Mouse (Mus musculus) ovary, postnatal 14 days (tissue): Measurements from ENCODE around the gene Hps3.
A peak's percentile ranks its signal among the peaks of the same experiment; 100 is the strongest.
"Not testable (repeated sequence)": the region's sequence is repeated elsewhere in the genome, so short reads cannot be mapped to it uniquely, and the experiment has no call there.

Experiments used
- DNase-seq: peaks from one replicate; pipeline ENCODE4 v3.0.0; 2022; ENCODE audit warnings: low spot score

The Hps3 gene

DNA sequence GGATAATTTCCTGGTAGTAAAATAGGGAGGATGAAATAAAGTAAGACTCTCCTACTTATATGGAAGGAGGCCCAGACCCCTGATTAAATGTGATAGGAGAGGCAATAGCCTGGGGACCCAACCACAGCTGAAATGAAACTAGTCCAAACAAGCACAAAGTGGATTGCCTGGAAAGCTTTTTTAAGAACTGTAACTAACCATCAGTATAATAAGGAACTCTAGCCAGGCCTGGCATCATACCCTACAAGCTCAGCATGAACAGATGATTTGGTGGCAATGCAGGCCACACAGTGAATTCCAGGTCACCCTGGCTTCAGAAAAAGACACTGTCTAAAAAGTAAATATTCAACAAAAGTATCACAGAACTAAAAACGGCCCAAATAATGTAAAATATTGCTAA lies 29.5 kb downstream of the Hps3 start:
- no peak for DNase-seq

DNA sequence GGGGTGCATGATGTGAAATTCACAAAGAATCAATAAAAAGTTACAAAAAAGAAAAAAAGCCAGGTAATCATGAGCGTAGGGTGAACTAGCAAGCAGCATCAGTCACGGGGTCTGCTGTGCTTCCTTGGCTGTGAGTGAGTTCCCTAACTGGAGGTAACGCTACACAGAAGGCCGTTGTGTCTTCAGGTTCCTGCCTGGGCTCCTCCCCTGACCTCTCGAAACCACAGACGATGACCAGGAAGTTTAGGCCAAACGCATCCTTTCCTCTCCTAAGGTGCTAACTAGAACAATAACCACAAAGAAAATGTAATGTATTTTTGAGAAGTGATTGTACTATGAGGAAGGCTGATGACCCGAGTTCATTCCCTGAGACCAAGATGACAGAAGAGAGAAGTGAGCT lies 30.7 kb downstream of the Hps3 start:
- DNase-seq, result no peak

DNA sequence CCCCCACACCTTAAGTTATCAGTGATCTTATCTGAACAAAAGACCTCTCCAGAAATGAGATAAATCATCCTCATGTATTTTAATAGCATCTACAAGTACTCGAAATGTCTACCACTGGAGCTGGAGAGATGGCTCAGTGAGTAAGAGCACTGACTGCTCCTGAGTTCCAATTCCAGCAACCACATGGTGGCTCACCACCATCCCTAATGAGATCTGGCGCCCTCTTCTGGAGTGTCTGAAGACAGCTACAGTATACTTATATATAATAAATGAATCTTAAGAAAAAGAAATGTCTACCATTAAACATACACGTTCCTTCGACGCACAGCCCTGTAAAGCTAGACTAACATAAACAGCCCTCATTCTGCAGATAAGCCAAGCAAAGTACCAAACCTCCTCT lies 32.3 kb downstream of the Hps3 start:
- DNase-seq, result peak; percentile 6

DNA sequence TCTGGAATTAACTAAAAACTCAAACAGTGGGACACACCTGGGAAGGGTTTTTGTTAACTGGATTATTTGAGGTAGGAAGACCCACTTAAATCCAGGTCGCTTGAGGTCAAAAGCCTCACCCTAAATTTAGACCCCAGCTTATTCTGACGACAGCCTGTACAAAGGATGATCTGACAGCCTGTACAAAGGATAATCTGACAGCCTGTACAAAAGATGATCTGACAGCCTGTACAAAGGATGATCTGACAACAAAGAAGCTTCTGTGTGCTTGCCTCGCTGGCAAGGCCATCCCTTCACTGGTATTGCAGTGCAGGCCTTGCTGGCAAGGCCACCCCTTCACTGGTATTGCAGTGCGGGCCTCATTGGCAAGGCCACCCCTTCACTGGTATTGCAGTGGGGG lies 34.3 kb downstream of the Hps3 start:
- no peak for DNase-seq

DNA sequence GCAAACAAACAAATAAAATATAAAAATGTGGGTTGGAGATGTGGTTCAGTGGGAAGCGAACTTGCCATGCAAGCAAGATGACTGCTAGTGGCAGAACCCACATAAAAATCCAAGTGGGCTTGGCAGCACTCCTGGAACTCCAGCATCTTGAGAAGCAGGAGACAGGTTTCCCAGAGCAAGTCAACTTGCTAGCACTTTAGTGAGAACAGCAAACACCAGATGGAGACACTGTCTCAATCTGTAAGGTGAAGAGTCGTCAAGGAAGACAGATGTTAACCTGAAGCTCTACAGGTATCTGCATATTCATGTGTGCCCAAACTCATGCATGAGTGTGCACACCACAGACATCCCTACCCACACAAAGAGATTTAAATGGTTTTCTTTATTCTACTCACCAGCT lies 35.6 kb downstream of the Hps3 start:
- no peak for DNase-seq

DNA sequence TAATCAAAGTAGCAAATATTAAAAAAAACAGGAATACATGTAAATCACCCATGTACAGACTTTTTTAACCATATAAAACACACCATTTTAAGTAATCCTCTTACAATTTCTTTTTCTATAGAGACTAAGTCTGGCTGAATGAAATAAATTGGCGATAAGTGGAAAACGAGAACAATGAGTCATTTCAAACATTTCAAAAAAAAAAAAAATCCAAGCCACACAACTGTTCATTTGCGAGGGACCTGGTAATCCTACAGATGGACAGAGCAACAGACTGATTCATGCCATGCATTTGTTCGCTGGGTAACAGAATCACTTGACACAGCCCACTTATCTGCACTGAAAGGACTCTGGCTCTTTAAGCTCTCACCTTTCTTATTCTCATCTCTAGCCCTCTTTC lies 42.7 kb downstream of the Hps3 start:
- no peak for DNase-seq

DNA sequence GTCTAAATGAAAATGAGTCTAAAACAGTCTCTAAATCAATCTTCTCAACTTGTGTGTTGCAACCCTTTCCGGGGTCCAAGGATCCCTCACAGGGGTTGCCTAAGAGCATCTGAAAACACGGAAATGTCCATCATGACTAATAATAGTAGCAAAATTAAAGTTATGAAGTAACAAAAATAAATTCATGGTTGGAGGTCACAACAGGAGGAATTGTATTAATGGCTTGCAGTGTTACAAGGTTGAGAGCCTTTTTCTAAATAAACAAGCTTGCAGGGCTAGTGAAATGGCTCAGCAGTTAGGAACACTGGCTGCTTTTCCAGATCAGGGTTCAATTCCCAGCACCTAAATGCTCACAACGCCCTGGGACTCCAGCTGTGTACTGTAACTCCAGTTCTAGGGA lies 45.1 kb downstream of the Hps3 start:
- no peak for DNase-seq

DNA sequence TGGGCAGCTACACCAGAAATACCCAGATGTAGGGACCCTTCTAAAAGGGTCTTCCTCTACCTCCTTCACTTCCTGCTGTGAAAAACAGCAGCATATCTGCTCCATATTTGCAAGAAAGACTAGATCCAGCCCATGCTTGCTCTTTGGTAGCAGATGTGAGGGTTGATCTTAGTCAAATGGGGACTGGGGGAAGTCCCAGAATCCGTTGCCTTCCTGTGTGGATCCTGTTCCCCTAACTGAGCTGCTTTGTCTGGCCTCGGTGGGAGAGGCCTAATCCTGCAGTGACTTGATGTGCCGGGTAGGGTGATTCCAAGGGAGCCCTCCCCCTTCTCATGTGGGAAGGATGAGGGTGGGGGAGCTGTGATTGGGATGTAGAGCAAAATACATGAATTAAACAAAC lies 49.0 kb downstream of the Hps3 start:
- no peak for DNase-seq

DNA sequence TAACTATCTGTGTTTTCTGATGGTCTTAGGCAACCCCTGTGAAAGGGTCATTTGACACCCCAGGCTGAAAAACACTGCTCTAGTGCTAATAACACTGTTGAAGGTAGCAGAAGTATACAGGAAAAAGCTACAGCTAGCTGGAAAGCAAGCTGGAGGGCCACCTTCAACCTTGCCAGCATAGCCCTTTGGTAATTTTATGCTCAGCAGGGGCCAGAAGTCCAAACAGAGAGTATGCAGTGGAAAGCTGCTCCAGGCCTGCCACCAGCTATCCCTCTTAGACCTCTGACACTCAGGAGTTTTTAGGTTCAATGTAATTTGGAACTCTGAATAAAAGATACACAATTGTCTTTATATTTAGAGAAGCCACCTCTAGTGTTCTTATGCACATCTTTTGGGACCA lies 52.3 kb downstream of the Hps3 start:
- DNase-seq, result no peak

DNA sequence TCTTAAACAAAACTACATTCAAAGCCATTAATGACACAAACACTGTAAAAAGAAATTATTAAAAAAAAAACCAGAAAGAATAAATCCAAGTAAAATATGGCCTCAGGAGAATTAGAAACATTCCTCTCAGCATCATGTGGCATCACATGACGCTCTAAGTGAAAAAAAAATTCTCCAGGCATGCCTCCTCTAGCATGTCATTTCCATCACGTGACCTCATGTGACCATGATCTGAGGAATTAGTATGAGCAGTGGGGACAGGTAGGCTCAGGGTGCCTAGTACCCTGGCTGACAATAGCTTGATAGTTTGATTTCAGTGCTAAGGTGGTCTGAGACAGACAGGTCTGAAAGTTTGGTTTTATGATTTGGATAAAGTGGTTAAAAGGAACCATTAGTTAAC lies 54.0 kb downstream of the Hps3 start:
- DNase-seq, result no peak

DNA sequence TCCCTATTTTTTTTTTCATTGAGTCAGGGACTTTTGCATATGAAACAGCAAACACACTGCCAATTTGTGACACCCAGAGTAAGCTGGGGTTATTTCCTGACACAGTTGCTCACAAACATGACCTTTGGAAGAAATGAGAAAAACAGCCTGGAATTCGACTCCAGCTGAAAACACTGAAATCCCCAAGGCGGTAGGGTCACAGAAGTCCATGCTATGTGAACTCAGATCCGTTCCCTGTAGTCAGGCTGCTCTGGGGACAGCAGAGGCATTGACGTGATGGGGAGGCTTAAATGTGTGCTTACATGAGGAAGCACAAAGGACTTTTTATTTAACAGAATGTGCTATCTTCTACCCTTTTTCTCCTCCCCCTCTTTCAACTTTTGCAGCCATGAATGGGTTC lies 56.6 kb downstream of the Hps3 start:
- no peak for DNase-seq

DNA sequence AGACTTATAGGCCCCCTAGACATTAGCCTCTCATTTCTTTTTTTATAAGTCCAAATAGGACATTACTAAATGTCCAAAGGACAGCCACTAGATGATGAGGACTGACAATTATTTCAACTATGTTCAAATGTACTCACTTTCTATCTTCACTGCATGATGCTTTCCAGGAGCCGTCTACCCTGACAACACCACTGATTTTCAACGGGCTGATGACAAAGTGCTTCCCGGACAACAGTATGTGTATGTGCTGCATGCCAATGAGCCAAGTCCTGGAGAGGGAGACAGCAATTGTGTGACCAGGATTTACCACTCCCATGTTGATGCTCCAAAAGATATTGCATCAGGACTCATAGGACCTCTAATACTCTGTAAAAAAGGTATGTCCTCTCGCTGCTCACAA lies 69.0 kb downstream of the Hps3 start:
- DNase-seq, result no peak

DNA sequence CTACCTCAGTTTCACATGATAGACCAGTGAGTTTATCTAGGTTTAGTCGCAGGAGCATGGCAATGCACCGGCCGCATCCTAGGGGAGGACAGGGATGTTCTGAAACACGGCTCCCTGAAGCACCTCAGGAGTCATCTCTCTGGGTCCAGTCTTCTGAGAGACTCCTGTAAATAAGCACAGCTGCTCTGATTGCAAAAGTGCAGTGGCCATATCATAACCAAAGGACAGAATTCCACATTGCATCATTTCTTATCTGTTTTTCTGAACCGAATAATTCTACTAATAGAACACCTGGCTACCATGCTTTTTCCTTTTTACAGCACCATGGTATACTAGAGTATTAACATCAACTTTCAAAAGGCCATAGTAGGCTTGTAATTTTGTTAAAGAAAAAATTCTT lies 69.9 kb downstream of the Hps3 start:
- no peak for DNase-seq

DNA sequence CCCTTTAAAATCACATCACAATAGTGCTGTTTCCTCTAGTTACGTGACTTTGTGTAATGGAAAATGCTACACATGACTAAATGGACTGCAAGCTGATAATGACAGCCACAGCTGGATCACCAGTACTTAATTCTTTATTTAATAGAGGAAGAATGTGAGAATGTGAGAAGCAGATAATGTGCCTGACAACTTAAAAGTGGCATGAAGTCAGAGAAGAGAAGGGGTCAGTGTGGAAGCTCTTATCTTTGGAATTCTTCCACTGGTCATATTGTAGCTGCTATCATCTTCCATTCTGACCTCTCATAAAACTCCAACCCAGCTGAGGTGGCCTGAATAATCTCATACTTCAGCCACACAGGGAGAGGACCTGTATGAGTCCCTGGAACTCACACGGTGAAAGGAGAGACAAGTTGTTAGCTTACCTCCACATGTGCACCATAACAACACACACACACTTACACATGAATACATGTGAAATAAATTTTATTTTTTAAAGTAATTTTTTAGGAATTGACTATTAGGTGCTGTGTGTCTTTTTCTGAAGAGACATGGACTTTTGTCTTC lies 70.4 kb downstream of the Hps3 start:
- DNase-seq, result no peak

DNA sequence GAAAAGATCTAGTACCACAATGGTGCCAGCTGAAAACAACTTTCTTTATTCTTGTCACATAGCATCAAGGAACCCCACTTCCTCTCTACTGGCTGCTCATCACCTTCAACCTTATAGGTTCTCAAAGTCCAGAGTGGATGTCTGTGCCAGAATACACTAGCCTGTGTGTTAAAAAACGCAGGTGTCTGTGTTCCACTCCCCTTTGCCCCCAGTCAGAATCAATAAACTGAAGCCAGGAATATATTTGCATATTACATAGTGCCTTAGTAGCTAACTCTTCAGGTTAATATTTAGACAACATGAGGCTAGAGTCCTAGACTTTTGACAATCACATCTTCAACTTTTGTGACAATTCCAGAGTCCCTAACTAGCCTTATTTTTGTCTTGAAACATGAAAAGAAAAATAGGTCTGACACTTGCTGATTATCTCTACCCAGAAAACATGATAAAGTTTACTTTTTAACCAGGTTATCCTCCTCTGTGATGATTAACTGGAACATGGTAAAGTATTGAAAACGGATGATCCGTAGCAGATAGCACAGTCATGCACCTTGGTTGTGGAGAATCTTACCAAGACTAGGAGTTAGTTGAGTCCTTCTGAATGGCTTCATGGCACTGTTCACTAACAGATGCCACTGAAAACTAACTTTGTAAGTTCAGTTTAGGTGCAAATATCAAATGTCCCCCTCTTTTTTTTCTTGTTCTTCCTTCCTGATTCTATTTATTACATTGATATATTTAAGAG lies 72.2 kb downstream of the Hps3 start:
- DNase-seq, result no peak

DNA sequence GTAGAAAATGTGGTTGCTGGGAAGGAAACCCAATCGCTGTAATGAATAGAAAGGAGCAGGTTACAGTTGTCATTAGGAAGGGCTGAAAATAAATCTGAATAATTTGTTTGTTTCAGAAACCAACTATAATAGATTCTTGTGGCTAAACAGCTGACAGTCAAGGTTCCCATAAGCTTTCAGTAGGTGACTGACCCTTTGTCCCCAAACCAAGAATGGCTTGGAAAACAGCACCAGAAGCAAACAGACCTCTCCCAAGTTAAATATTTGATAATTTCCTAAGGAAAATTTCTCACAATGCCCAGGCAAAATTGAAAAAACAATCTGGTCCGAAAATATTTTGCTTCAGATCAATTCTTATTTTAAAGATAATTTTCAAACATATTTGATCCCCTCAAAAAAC lies 73.8 kb downstream of the Hps3 start:
- DNase-seq, result no peak

DNA sequence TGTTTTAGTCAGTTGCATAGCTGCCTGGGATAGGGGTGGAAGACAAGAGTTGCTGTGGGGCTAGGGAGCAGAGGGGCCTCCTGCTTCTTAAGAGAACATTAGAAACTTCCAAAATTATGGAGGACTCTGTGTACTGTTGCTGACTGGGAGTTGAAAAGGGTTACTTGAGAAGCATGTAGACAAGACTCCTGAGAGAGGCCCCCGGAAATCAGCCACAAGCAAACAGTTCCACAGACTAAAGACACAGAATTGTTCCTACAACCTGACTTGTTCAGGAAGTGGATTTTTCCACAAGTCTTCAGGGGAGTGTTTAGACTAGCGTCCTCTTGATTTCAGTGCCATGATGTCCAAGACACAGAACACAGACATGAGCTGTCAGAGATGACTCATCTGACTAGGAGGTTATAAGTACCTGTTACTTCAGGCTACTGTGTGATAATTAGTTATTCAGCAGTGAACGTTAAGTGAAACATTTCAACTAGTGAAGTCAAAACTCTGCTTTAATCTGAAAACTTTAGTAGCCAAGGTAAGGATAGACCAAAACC lies 74.5 kb downstream of the Hps3 start:
- DNase-seq, result no peak

DNA sequence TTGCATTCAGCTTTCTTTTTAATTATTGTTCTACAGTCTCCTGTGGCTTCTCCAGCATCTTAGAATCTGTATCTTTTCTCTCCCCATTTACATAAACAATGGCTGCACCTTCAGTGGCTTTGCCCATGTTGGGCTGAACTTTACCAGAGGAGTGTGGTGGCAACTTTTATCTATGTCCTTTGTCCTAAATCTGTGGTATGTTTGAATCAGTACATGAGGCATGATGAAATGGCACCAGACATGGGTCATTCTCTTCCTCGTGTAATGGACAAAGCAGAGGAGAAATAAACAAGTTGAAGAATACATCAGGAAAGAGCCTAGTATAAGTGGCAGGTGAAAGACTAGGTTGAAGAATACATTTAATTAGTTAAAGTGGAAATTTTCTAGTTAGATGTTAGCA lies 76.1 kb downstream of the Hps3 start:
- DNase-seq, result no peak

DNA sequence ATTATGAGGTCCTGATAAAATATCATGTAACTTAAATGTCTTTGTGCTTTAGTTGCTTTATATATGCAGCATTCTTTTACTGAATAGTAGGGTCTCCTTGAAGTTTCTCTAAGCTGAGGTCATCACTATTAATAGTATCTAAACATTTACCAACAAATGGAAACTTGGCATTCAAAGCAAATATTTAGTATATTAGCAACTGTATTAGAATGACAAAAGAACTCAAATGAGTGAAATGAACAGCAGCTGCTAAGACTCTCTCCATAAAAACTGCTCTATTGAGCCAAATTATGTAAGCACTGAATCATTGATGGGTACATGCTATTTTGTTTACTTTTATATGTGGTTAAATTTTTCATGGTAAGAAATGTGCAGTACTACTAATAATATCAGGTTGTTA lies 77.1 kb downstream of the Hps3 start:
- no peak for DNase-seq

DNA sequence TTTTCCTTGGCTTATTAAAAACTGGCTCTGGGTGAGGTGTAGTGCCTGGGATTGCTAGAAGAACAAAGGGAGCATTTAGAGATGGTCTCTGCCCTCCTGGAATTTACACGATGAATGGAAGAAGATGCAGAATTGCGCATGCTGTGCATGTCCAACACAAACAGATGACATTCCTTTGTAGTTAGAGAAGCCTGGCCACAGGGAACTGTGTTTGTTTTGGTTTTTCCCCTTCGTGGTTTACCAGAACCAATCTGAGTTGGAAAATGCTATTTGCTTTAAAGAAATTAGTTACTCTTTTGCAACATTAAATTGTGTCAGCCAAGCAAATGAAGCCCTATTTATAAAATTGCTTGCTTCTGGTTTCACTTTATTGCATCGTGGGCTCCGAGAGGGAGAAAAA lies 78.2 kb downstream of the Hps3 start, which contains the start of gene Cp:
TSS of gene Cp (plus strand) at position 170 of the 400 bp plus-strand sequence.
- no peak for DNase-seq

DNA sequence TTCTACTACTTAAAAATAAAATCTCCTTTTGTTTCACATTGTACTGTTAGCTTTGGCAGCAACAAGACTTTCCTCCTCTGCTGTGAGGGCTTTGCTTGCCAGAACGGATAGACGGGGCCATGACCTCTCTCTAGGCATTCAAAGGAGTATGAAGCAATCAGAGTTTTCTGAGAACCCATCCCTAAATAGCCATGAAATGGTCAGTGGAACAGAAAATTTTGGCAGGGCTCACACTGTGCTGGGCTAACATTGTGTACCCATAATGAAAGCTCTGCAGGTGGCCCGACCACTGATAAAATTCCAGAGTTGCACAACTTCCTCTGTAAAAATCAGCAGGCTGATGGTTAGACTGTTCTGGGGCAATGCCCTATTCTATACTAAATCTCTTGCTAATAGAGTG lies 81.2 kb downstream of the Hps3 start:
- DNase-seq, result peak; percentile 42

DNA sequence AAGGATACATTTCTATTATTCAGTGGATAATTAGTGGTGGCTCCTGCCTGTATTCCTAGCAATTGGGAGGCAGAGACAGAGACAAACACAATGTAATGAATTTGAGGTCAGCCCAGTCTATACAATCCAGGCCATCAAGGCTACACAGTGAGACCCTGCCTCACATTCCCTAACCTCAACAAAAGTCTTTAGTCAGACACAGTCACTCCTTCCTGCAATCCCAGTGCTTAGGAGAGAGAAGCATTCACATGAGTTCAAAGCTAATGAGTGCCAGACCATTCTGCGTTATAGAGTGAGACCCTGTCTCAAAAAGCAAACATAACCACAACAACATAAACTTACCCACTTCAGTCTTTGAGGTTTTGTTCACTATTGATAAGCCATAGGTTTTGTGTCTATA lies 81.7 kb downstream of the Hps3 start:
- DNase-seq, result no peak

DNA sequence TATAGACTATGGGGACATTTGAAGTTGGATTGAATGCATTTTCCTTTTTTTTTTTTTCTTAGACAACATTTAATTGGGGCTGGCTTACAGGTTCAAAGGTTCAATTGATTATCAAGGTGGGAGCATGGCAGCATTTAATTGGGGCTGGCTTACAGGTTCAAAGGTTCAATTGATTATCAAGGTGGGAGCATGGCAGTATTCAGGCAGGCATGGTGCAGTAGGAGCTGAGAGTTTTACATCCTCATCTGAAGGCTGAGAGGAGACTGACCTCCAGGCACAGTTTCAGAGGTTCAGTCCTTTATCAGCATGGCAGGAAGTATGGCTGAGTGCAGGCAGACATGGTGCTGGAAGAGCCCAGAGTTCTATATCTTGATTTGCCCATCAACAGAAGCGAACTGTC lies 85.7 kb downstream of the Hps3 start:
- DNase-seq, result not testable (repeated sequence)

DNA sequence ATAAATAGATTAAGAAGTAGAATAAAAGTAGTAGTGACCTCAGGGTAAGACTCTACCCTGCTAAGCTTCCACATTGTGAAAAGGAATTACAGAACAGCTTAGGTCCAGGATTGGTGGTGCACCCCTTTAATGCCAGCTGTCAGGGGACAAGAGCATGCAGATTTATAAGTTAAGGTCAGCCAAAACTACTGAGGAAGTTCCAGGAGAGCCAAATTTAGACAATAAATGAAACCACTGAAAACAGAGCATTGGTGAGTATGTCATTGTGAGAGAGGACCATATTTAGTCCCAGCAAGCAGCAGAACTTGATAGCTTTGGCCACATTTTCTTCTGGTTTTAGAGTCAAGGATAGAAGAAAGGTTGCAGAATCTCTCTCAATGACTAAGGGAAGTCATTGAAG lies 86.6 kb downstream of the Hps3 start:
- no peak for DNase-seq
